Mouse (Mus musculus) stomach, postnatal 0 days (tissue): Measurements from ENCODE around the gene Ccdc117. TPM values are rescaled to one million over a fixed set of nuclear protein-coding genes. Genes with fewer than 3 reads are reported as not detected.

Experiments
- ATAC-seq: fragments of 200-750 bp; cut with Nextera tagmentation; 2 replicates; pipeline ENCODE4 v1.8.0; 2017; ENCODE audit not compliant: low FRiP score, low TSS enrichment
- DNase-seq: peaks from one replicate; pipeline ENCODE4 v3.0.0-alpha.2; 2016; ENCODE audit warnings: low spot score
- H3K27ac ChIP-seq: fragments of 300-500 bp; sonication (generic); replicated peaks from 2 replicates; pipeline ENCODE4 v1.5.1; 2014; ENCODE audit warnings: mild to moderate bottlenecking, control low read depth
- H3K27me3 ChIP-seq: fragments of 300-500 bp; sonication (generic); 2 replicates; pipeline ENCODE4 v1.6.1; 2014; ENCODE audit warnings: low read length; ENCODE audit not compliant: control insufficient read depth, insufficient read depth
- H3K36me3 ChIP-seq: fragments of 300-500 bp; sonication (generic); 2 replicates; pipeline ENCODE4 v1.6.1; 2014; ENCODE audit warnings: low read length, mixed read lengths; ENCODE audit not compliant: control insufficient read depth, insufficient read depth
- H3K4me1 ChIP-seq: fragments of 300-500 bp; sonication (generic); replicated peaks from 2 replicates; pipeline ENCODE4 v1.6.1; 2014; ENCODE audit warnings: antibody characterized with exemption; ENCODE audit not compliant: control insufficient read depth, insufficient read depth
- H3K4me2 ChIP-seq: fragments of 300-500 bp; sonication (generic); replicated peaks from 2 replicates; pipeline ENCODE4 v1.6.1; 2014; ENCODE audit warnings: low read depth, mild to moderate bottlenecking, control low read depth, moderate library complexity
- H3K4me3 ChIP-seq: fragments of 300-500 bp; sonication (generic); 2 replicates; pipeline ENCODE4 v1.5.1; 2014; ENCODE audit warnings: low read depth, low read length, control low read depth
- H3K9ac ChIP-seq: fragments of 300-500 bp; sonication (generic); 2 replicates; pipeline ENCODE4 v1.6.1; 2014; ENCODE audit warnings: mild to moderate bottlenecking, low read length, control low read depth, mixed read lengths
- H3K9me3 ChIP-seq: fragments of 300-500 bp; sonication (generic); 2 replicates; pipeline ENCODE4 v1.6.1; 2016; ENCODE audit warnings: low read length; ENCODE audit not compliant: control insufficient read depth
- CTCF ChIP-seq: IDR thresholded peaks from 2 replicates; pipeline ENCODE4 v1.5.1; 2016; ENCODE audit warnings: antibody characterized with exemption, low read depth, mild to moderate bottlenecking, moderate library complexity
- EP300 ChIP-seq: optimal IDR thresholded peaks from 2 replicates; pipeline ENCODE3; 2016; ENCODE audit warnings: antibody characterized with exemption
- WGBS: fragments of 180-500 bp; shearing (Covaris S2); extraction: QIAGEN DNeasy Blood & Tissue Kit; methylation state at CpG from one replicate; pipeline ENCODE4 v1.1.7; 2014; 5-methylcytosine and 5-hydroxymethylcytosine counted together
- polyA plus RNA-seq: library from polyadenylated mRNA; unstranded; fragments of >200 nt; fragmentation: Nextera tagmentation; extraction: Ambion mirVana; gene quantifications from 2 replicates; pipeline ENCODE4 v1.2.1, GENCODE M21; 2015

Ccdc117 gene
- polyA plus RNA-seq, 1 experiment from 2014 or later = 8.7 TPM

DNA sequence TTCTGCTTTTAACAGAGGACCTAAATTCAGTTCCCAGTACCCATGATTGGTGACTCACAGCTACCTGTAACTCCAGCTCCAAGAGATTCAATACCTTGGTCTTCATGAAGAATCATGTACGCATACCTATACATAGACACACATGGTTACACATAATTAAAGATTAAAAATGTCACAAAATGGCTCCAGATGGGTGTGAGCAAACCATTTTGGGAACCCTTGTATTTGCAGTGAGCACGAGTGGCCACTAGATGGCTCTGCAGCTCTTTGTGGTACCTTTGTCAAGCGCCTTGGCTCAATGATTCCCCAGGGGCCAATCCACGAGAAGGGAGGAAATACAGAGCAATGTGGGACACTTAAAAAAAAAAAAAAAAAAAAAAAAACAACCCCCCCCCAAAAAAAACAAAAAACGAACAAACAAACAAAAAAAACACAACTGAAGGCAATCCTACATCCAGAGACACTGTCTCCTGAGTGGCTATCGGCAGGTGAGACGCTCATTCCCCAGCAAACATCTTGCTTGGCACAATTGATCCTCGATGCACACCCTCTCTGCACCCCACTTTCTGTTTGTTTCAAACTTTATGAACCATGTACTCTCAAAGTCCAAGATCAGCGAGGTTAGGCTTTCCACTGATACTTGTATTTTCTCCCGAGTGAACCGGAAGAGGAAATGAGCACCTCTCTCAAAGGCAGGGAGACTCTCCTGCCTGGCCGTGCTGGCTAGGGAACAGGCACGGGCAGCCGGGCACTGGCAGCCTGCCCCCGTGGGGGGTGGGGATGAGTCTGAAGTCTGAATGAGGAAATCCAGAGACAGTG is 56.6 kb downstream of the Ccdc117 start:
- H3K27ac ChIP-seq = peak overlapping the region; percentile 81
- H3K36me3 ChIP-seq = no peaks in the 10 kb centered on the region
- peak overlapping the region; percentile 43 for H3K4me2 ChIP-seq
- DNase-seq (peak; percentile 90), ATAC-seq (peak; percentile 78)
- H3K9me3 ChIP-seq = no peaks in the 10 kb centered on the region
- H3K9ac ChIP-seq = peak overlapping the region; percentile 59
- no peaks in the 10 kb centered on the region for H3K4me1 ChIP-seq
- WGBS = 13% methylated on average over 15 of the region's 15 CpGs
- peak overlapping the region; percentile 35 for H3K4me3 ChIP-seq
- H3K27me3 ChIP-seq = no peaks in the 10 kb centered on the region
- no peak for TF ChIP-seq EP300
- peak; percentile 94 for TF ChIP-seq CTCF

DNA sequence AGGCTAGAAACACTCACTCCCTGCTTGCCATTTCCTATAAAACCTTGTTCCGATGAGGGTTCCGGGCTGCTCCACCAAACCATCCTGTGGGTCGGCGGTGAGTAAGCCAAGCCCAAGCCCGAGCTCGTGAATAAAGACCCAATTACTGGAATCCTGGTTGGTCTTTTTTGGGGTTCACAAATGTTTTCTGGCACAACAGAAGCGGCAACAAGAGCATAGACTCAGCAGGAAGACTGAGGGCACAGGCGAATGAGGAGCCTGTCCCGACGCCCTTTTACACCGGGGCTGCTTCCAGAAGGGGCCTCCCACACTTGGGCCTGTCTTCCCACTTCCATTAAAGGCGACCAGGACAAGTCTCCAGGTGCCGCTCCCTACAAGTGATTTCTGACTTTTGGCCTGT is 59.4 kb downstream of the Ccdc117 start:
- no peaks in the 10 kb centered on the region for H3K4me1 ChIP-seq
- TF ChIP-seq EP300 (no peak), CTCF (no peak)
- ATAC-seq (no peak), DNase-seq (no peak)
- no peaks in the 10 kb centered on the region for H3K9me3 ChIP-seq
- H3K9ac ChIP-seq = no peak overlapping the region
- 82% methylated on average over 13 of the region's 13 CpGs for WGBS
- no peak overlapping the region for H3K4me3 ChIP-seq
- no peak overlapping the region for H3K4me2 ChIP-seq
- no peaks in the 10 kb centered on the region for H3K36me3 ChIP-seq
- H3K27me3 ChIP-seq = no peaks in the 10 kb centered on the region
- H3K27ac ChIP-seq = no peak overlapping the region

Other genes starting within 250 kb of the Ccdc117 start
- gene Znrf3, start 97.3 kb downstream of the Ccdc117 start, polyA plus RNA-seq = 8.9 and 9.3 TPM in 2 replicates
- gene Xbp1, start 21.5 kb downstream of the Ccdc117 start, polyA plus RNA-seq = 221 and 223 TPM in 2 replicates
- gene Ankrd36, start 27.5 kb upstream of the Ccdc117 start, polyA plus RNA-seq = not detected in 2 replicates
- gene Mrps24, start 173.5 kb upstream of the Ccdc117 start, polyA plus RNA-seq = 219 and 225 TPM in 2 replicates
- gene Urgcp, start 220.2 kb upstream of the Ccdc117 start, polyA plus RNA-seq = 14.1 and 15.4 TPM in 2 replicates
- gene Dbnl, start 246.3 kb upstream of the Ccdc117 start, polyA plus RNA-seq = 99.8 and 104 TPM in 2 replicates